Mouse (Mus musculus) thymus, postnatal 4 days (tissue): Measurements from ENCODE around the gene Opa3.

Source experiments
- DNase-seq: peaks from one replicate; pipeline ENCODE4 v3.0.0; 2021

Opa3 gene

GRCm38 (mm10) chr7:19227883-19228792 is at the start of gene Opa3:
Gene Opa3 (plus strand): TSS chr7:19228334.
- DNase-seq, result peak; percentile 99

- DNase-seq, result peak; percentile 89
Observed at GRCm38 (mm10) chr7:19178443-19179092, 49.6 kb upstream of the Opa3 start.

- peak; percentile 79 for DNase-seq
Observed at GRCm38 (mm10) chr7:19179173-19179572, 49.0 kb upstream of the Opa3 start.

GRCm38 (mm10) chr7:19179936-19180335 is 48.2 kb upstream of the Opa3 start:
- DNase-seq, result peak; percentile 34

GRCm38 (mm10) chr7:19180862-19181429 is 47.2 kb upstream of the Opa3 start:
- peak; percentile 59 for DNase-seq

GRCm38 (mm10) chr7:19184250-19184649 is 43.9 kb upstream of the Opa3 start:
- DNase-seq, result no peak

- DNase-seq, result no peak
Observed at GRCm38 (mm10) chr7:19184758-19185157, 43.4 kb upstream of the Opa3 start.

GRCm38 (mm10) chr7:19194676-19195075 is 33.5 kb upstream of the Opa3 start:
- peak; percentile 47 for DNase-seq

- peak; percentile 65 for DNase-seq
Observed at GRCm38 (mm10) chr7:19196676-19197075, 31.5 kb upstream of the Opa3 start.

- DNase-seq, result peak; percentile 79
Observed at GRCm38 (mm10) chr7:19197985-19198384, 30.1 kb upstream of the Opa3 start.

- DNase-seq, result no peak
Observed at GRCm38 (mm10) chr7:19201660-19202059, 26.5 kb upstream of the Opa3 start.

- no peak for DNase-seq
Observed at GRCm38 (mm10) chr7:19202065-19202850, 25.9 kb upstream of the Opa3 start.

GRCm38 (mm10) chr7:19208201-19208910 is 19.8 kb upstream of the Opa3 start:
- no peak for DNase-seq

- DNase-seq, result no peak
Observed at GRCm38 (mm10) chr7:19208944-19209472, 19.1 kb upstream of the Opa3 start.

- DNase-seq, result no peak
Observed at GRCm38 (mm10) chr7:19209494-19209893, 18.6 kb upstream of the Opa3 start.

- DNase-seq, result peak; percentile 37
Observed at GRCm38 (mm10) chr7:19210010-19210409, 18.1 kb upstream of the Opa3 start.

- no peak for DNase-seq
Observed at GRCm38 (mm10) chr7:19211041-19211675, 17.0 kb upstream of the Opa3 start.

GRCm38 (mm10) chr7:19211996-19212755 is 16.0 kb upstream of the Opa3 start, which contains the start of gene Gpr4:
Gene Gpr4 (plus strand): TSS chr7:19212538.
- DNase-seq, result peak; percentile 56

- no peak for DNase-seq
Observed at GRCm38 (mm10) chr7:19213385-19213784, 14.7 kb upstream of the Opa3 start.

GRCm38 (mm10) chr7:19214369-19214768 is 13.8 kb upstream of the Opa3 start:
- no peak for DNase-seq

- no peak for DNase-seq
Observed at GRCm38 (mm10) chr7:19214940-19215339, 13.2 kb upstream of the Opa3 start.
